In genomic region chr3:93597970-93598369, GRCm38 (mm10) we compare ENCODE assay signal across 19 mouse cellular contexts. TPM values are rescaled to one million over a fixed set of nuclear protein-coding genes. Genes with fewer than 3 reads are reported as not detected.
A peak's percentile ranks its signal among the peaks of the same experiment; 100 is the strongest.
DNase-seq lines count a peak whose midpoint lies in the region; ATAC-seq and TF ChIP-seq lines count a peak whose summit lies in the region.
"Had no signal": no experiment of that assay in that cellular context is flagged by ENCODE, and none has a peak within 500 bp of the region (broad histone marks: within the 10 kb centered on the region; RNA-seq: fewer than 3 reads in every experiment).

No protein-coding gene starts in this region.

- H3K4me3 ChIP-seq in heart, embryonic 14.5 days (ENCODE audit: control insufficient read depth in 1 of 2, insufficient read depth in 1 of 2, low read depth in 1 of 2, low read length in 2 of 2): no peak overlapping the region
- no peak overlapping the region for H3K4me3 ChIP-seq in limb, embryonic 15.5 days
- no peak overlapping the region for H3K4me3 ChIP-seq in limb, embryonic 10.5 days
- no peak overlapping the region for H3K4me3 ChIP-seq in small intestine, adult 2 months (ENCODE audit: low read depth, low read length)
- no peak overlapping the region for H3K4me3 ChIP-seq in midbrain, embryonic 14.5 days (replicated peaks; ENCODE audit: low read depth, low read length)
- H3K4me3 ChIP-seq: hindbrain, embryonic 12.5 days had no signal

- no peak for TF ChIP-seq CTCF in small intestine, adult 2 months (IDR thresholded peaks at IDR 0.05; ENCODE audit: extremely low read depth, insufficient read length, insufficient replicate concordance, low read depth, low read length)

- H3K9ac ChIP-seq in heart, embryonic 14.5 days (ENCODE audit: low read length): no peak overlapping the region
- no peak overlapping the region for H3K9ac ChIP-seq in limb, embryonic 15.5 days
- H3K9ac ChIP-seq in midbrain, embryonic 14.5 days (replicated peaks; ENCODE audit: low read length): no peak overlapping the region
- H3K9ac ChIP-seq: forebrain, postnatal 0 days; hindbrain, embryonic 12.5 days had no signal

- H3K4me2 ChIP-seq in heart, embryonic 14.5 days (ENCODE audit: low read length): no peak overlapping the region
- H3K4me2 ChIP-seq in limb, embryonic 15.5 days: no peak overlapping the region
- H3K4me2 ChIP-seq in midbrain, embryonic 14.5 days (ENCODE audit: low read length): no peak overlapping the region
- H3K4me2 ChIP-seq: hindbrain, embryonic 12.5 days had no signal

- no peaks in the 10 kb centered on the region for H3K36me3 ChIP-seq in heart, embryonic 14.5 days (ENCODE audit: control insufficient read depth, insufficient read depth, low read length)
- no peaks in the 10 kb centered on the region for H3K36me3 ChIP-seq in limb, embryonic 15.5 days
- no peaks in the 10 kb centered on the region for H3K36me3 ChIP-seq in limb, embryonic 10.5 days
- H3K36me3 ChIP-seq in small intestine, adult 2 months (ENCODE audit: control insufficient read depth, insufficient read depth, low read length): no peaks in the 10 kb centered on the region
- no peaks in the 10 kb centered on the region for H3K36me3 ChIP-seq in midbrain, embryonic 14.5 days (ENCODE audit: control insufficient read depth, insufficient read depth, low read length)
- H3K36me3 ChIP-seq: hindbrain, embryonic 12.5 days had no signal

- ATAC-seq in heart, embryonic 14.5 days (ENCODE audit: insufficient number of reproducible peaks, insufficient read depth, low FRiP score, low read depth): no peak
- ATAC-seq in limb, embryonic 15.5 days (ENCODE audit: insufficient number of reproducible peaks, low FRiP score, low TSS enrichment, low read depth): no peak
- peak; percentile 27 for ATAC-seq in activated CD4-positive, CD25-positive, alpha-beta regulatory T cell, adult 4 months
- ATAC-seq in midbrain, embryonic 14.5 days (ENCODE audit: low FRiP score, low TSS enrichment): no peak

- H3K4me1 ChIP-seq in heart, embryonic 14.5 days (ENCODE audit: control insufficient read depth in 2 of 2, insufficient read depth in 2 of 2, low read length in 2 of 2): peaks cover 2 to 3% of the 10 kb centered on the region in 2 experiments; a peak in 1 of 4 replicates
- peaks cover 12% of the 10 kb centered on the region for H3K4me1 ChIP-seq in limb, embryonic 15.5 days
- H3K4me1 ChIP-seq in limb, embryonic 10.5 days: peaks cover 17% of the 10 kb centered on the region
- peaks cover 22% of the 10 kb centered on the region; the same call in 1 of the 2 replicates for H3K4me1 ChIP-seq in small intestine, adult 2 months (ENCODE audit: control insufficient read depth, insufficient read depth, insufficient read length, low read length)
- no peaks in the 10 kb centered on the region for H3K4me1 ChIP-seq in midbrain, embryonic 14.5 days (ENCODE audit: control insufficient read depth, insufficient read depth, low read length)

- no peaks in the 10 kb centered on the region for H3K27me3 ChIP-seq in heart, embryonic 14.5 days (ENCODE audit: control insufficient read depth, insufficient read depth, low read length)
- H3K27me3 ChIP-seq in limb, embryonic 15.5 days: no peaks in the 10 kb centered on the region
- no peaks in the 10 kb centered on the region for H3K27me3 ChIP-seq in limb, embryonic 10.5 days (ENCODE audit: low read depth, poor library complexity, severe bottlenecking)
- no peaks in the 10 kb centered on the region for H3K27me3 ChIP-seq in small intestine, adult 2 months (ENCODE audit: control insufficient read depth, insufficient read depth, low read length)
- H3K27me3 ChIP-seq in midbrain, embryonic 14.5 days (ENCODE audit: control insufficient read depth, insufficient read depth, low read length): no peaks in the 10 kb centered on the region
- H3K27me3 ChIP-seq: hindbrain, embryonic 12.5 days had no signal

- TF ChIP-seq POLR2A in small intestine, adult 2 months (IDR thresholded peaks at IDR 0.05; ENCODE audit: low read depth, low read length): no peak; the same call in 1 of the 2 replicates

- H3K27ac ChIP-seq in heart, embryonic 14.5 days (replicated peaks in 1 of 2; ENCODE audit: control insufficient read depth in 1 of 2, insufficient read depth in 1 of 2, low read depth in 2 of 2, low read length in 2 of 2): peak overlapping the region; percentile 2 to 68; a peak in 1 of 4 replicates
- H3K27ac ChIP-seq in limb, embryonic 15.5 days: peak overlapping the region; percentile 74; the same call in 1 of the 2 replicates
- H3K27ac ChIP-seq in limb, embryonic 10.5 days: no peak overlapping the region
- peak overlapping the region; percentile 85 for H3K27ac ChIP-seq in small intestine, adult 2 months (ENCODE audit: insufficient read depth, low read depth, low read length)
- no peak overlapping the region for H3K27ac ChIP-seq in midbrain, embryonic 14.5 days (replicated peaks; ENCODE audit: low read depth, low read length)
- H3K27ac ChIP-seq: hindbrain, embryonic 12.5 days had no signal

- H3K9me3 ChIP-seq in heart, embryonic 14.5 days (ENCODE audit: control insufficient read depth, low read length): no peaks in the 10 kb centered on the region
- H3K9me3 ChIP-seq in limb, embryonic 15.5 days: no peaks in the 10 kb centered on the region
- no peaks in the 10 kb centered on the region for H3K9me3 ChIP-seq in limb, embryonic 10.5 days (replicated peaks)
- no peaks in the 10 kb centered on the region for H3K9me3 ChIP-seq in midbrain, embryonic 14.5 days (ENCODE audit: control insufficient read depth, low read length)
- H3K9me3 ChIP-seq: hindbrain, embryonic 12.5 days had no signal

- WGBS in heart, embryonic 14.5 days: 81% methylated on average over 7 of the region's 7 CpGs
- WGBS in limb, embryonic 15.5 days: 79% methylated on average over 7 of the region's 7 CpGs
- 90% methylated on average over 7 of the region's 7 CpGs for WGBS in limb, embryonic 10.5 days
- 27% methylated on average over 7 of the region's 7 CpGs for WGBS in small intestine, adult 2 months
- 94% methylated on average over 7 of the region's 7 CpGs for WGBS in midbrain, embryonic 14.5 days

- no peak for DNase-seq in heart, adult 18-20 months
- DNase-seq in limb, embryonic 10.5 days (ENCODE audit: low spot score): no peak
- DNase-seq in thymus, postnatal 4 days: no peak
- DNase-seq in midbrain, embryonic 14.5 days: no peak
- DNase-seq: cerebellum, adult 8-10 months; thymus, postnatal 14 days had no signal

RNA-seq across cellular contexts. Expression of gene S100a10, which starts 43.1 kb away (rescaled TPM):
- 211 and 238 TPM in 2 replicates for polyA plus RNA-seq in heart, embryonic 14.5 days (2014; fragmentation: Nextera tagmentation; extraction: Ambion mirVana)
- 100 to 1,000 TPM in 1 of 2 experiments, 10 to 100 TPM in 1; 92.1 to 100 TPM for total RNA-seq in heart, adult 18-20 months (2021)
- polyA plus RNA-seq in limb, embryonic 15.5 days (2015; fragmentation: Nextera tagmentation; extraction: Ambion mirVana): 826 and 857 TPM in 2 replicates
- 74.9 and 78.4 TPM in 2 replicates for polyA plus RNA-seq in limb, embryonic 10.5 days (2016; fragmentation: Nextera tagmentation; extraction: Ambion mirVana)
- 1,000 to 10,000 TPM; 1,196 to 1,341 TPM for polyA plus RNA-seq in activated CD4-positive, CD25-positive, alpha-beta regulatory T cell, adult 4 months (2017; shearing (Covaris generic))
- 43.4 and 172 TPM in 2 replicates for polyA plus RNA-seq in small intestine, adult 2 months (2012; rRNA removed)
- polyA plus RNA-seq in midbrain, embryonic 14.5 days (2014; fragmentation: Nextera tagmentation; extraction: Ambion mirVana): 67.9 and 86.5 TPM in 2 replicates

RNA-seq across cellular contexts. Expression of gene Tdpoz2, which starts 54.5 kb away (rescaled TPM):
- polyA plus RNA-seq in heart, embryonic 14.5 days (2014; fragmentation: Nextera tagmentation; extraction: Ambion mirVana): not detected in 2 replicates
- not detected for total RNA-seq in heart, adult 18-20 months (2021)
- polyA plus RNA-seq in limb, embryonic 15.5 days (2015; fragmentation: Nextera tagmentation; extraction: Ambion mirVana): not detected in 2 replicates
- not detected in 2 replicates for polyA plus RNA-seq in limb, embryonic 10.5 days (2016; fragmentation: Nextera tagmentation; extraction: Ambion mirVana)
- not detected for polyA plus RNA-seq in activated CD4-positive, CD25-positive, alpha-beta regulatory T cell, adult 4 months (2017; shearing (Covaris generic))
- polyA plus RNA-seq in small intestine, adult 2 months (2012; rRNA removed): not detected in 2 replicates
- not detected in 2 replicates for polyA plus RNA-seq in midbrain, embryonic 14.5 days (2014; fragmentation: Nextera tagmentation; extraction: Ambion mirVana)
- total RNA-seq: forebrain, postnatal 0 days; gastrocnemius, postnatal 14 days; layer of hippocampus, postnatal 36 days; megakaryocyte-erythroid progenitor cell, adult 5-6 weeks had no signal
- polyA plus RNA-seq: brain, embryonic 14.5 days; forebrain, postnatal 0 days; hindbrain, embryonic 12.5 days; large intestine, adult 2 months; limb, embryonic 11.5 days; liver, embryonic 16.5 days had no signal

Comparison
In these comparisons a context has a peak if more than half of its experiments do, and no peak if none do; other contexts are left out.
1. H3K27ac ChIP-seq: peak in heart, embryonic 14.5 days (2 of 2), limb, embryonic 15.5 days (single experiment) and small intestine, adult 2 months (single experiment); none in limb, embryonic 10.5 days (single experiment) and midbrain, embryonic 14.5 days (single experiment).